In the genomic region with DNA sequence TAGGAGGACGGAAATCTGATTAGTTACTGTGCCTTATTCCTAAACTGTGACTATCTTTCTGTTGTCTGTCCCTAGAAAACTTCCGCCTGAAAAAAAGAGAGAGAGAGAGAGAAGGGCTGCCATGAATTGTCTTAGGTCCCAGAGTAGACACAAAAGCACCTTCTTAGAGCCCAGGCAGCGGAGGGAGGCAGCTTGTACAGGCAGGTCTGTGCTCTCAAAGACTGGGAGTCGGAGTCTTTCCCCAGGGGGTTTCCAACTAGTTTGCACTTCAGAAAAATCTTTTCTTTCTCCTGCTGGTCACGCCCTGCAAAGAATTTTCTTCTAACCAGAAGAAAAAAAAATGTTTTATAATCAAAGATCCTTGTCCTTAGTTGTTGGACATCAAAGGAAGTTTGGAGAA, we compare ENCODE assay signal across 25 mouse cellular contexts. TPM values are rescaled to one million over a fixed set of nuclear protein-coding genes. Genes with fewer than 3 reads are reported as not detected.
DNase-seq lines count a peak whose midpoint lies in the region; ATAC-seq and TF ChIP-seq lines count a peak whose summit lies in the region.
"Had no signal": no experiment of that assay in that cellular context is flagged by ENCODE, and none has a peak within 500 bp of the region (broad histone marks: within the 10 kb centered on the region; RNA-seq: fewer than 3 reads in every experiment).

No protein-coding gene starts in this region.

- TF ChIP-seq RAD21 in CH12.LX (IDR thresholded peaks at IDR 0.05; ENCODE audit: low read depth, low read length), result no peak

- 55% methylated on average over 5 of the region's 5 CpGs for WGBS in stomach, embryonic 15.5 days
- WGBS in neural tube, embryonic 15.5 days, result 51% methylated on average over 5 of the region's 5 CpGs

- dilution Hi-C loops in CH12.LX (cut with MboI; ENCODE audit: extremely low pct_ligation_motif_present, extremely low pct_unique_long_range_greater_than_20kb, low sequenced_read_pairs), result no loop called here

- H3K4me2 ChIP-seq in CH12.LX (ENCODE audit: insufficient read depth, low read depth, poor library complexity, severe bottlenecking), result peak overlapping the region; percentile 91
- no peak overlapping the region for H3K4me2 ChIP-seq in stomach, embryonic 15.5 days
- H3K4me2 ChIP-seq in neural tube, embryonic 15.5 days, result no peak overlapping the region
- H3K4me2 ChIP-seq: forebrain, embryonic 15.5 days; heart, embryonic 13.5 days; hindbrain, embryonic 13.5 days; liver, embryonic 13.5 days; midbrain, embryonic 11.5 days had no signal

- no peaks in the 10 kb centered on the region for H3K27me3 ChIP-seq in CH12.LX (replicated peaks)
- H3K27me3 ChIP-seq in stomach, embryonic 15.5 days (replicated peaks), result no peaks in the 10 kb centered on the region
- no peaks in the 10 kb centered on the region for H3K27me3 ChIP-seq in neural tube, embryonic 15.5 days (replicated peaks)
- H3K27me3 ChIP-seq: forebrain, embryonic 15.5 days; liver, embryonic 13.5 days had no signal

- no peak for ATAC-seq in stomach, embryonic 15.5 days (ENCODE audit: insufficient read depth, low FRiP score, low read depth)
- no peak for ATAC-seq in neural tube, embryonic 15.5 days (ENCODE audit: low FRiP score)
- ATAC-seq: forebrain, embryonic 15.5 days had no signal

- peaks cover 89% of the 10 kb centered on the region for H3K79me2 ChIP-seq in CH12.LX (replicated peaks; ENCODE audit: control insufficient read depth, extremely low read depth, insufficient read depth, poor library complexity, severe bottlenecking)

- peak; percentile 48; the same call in 1 of the 2 replicates for TF ChIP-seq POLR2A in CH12.LX (IDR thresholded peaks at IDR 0.05; ENCODE audit: low read depth, low read length)

- peak overlapping the region in 2 of 3 experiments; percentile 23 to 26 for H3K4me3 ChIP-seq in CH12.LX (replicated peaks in 1 of 3; ENCODE audit: low read depth in 2 of 3, low read length in 2 of 3, poor library complexity in 1 of 3)
- no peak overlapping the region for H3K4me3 ChIP-seq in stomach, embryonic 15.5 days (replicated peaks)
- H3K4me3 ChIP-seq in neural tube, embryonic 15.5 days (replicated peaks), result no peak overlapping the region
- H3K4me3 ChIP-seq: forebrain, embryonic 15.5 days; heart, adult 2 months; heart, embryonic 13.5 days; hindbrain, embryonic 13.5 days; left cerebral cortex, adult 2 months; liver, embryonic 13.5 days had no signal

- TF ChIP-seq EP300 in CH12.LX (IDR thresholded peaks at IDR 0.05; ENCODE audit: low read length), result peak; percentile 56

- peak; percentile 60 for DNase-seq in heart, adult 11 months
- DNase-seq in heart, adult 18-20 months, result no peak
- DNase-seq in CH12.LX (ENCODE audit: extremely low read depth) (no peak), ZHBTc4 (ENCODE audit: low read depth, low spot score) (peak; percentile 72)
- DNase-seq in left cerebral cortex, adult 9 months (ENCODE audit: low spot score in 2 of 2), result no peak
- DNase-seq: adrenal gland, postnatal 10 days; cerebellum, adult 18-20 months; cerebellum, postnatal 14 days; gastrocnemius, postnatal 14 days; heart, adult 2 months; kidney, adult 11 months; kidney, postnatal 4 days; liver, embryonic 13.5 days; lung, postnatal 10 days; right cerebral cortex, postnatal 14 days; spleen, adult 18-20 months; thymus, adult 18-20 months; thymus, postnatal 4 days had no signal

- peak overlapping the region; percentile 88 for H3K27ac ChIP-seq in CH12.LX (ENCODE audit: insufficient read depth, low read depth)
- H3K27ac ChIP-seq in stomach, embryonic 15.5 days, result peak overlapping the region; percentile 46
- H3K27ac ChIP-seq in neural tube, embryonic 15.5 days (replicated peaks), result no peak overlapping the region
- H3K27ac ChIP-seq: forebrain, embryonic 15.5 days; heart, adult 2 months; heart, embryonic 13.5 days; hindbrain, embryonic 13.5 days; left cerebral cortex, adult 2 months; liver, embryonic 13.5 days had no signal

- peaks cover 11 to 69% of the 10 kb centered on the region in 2 experiments; a peak in 3 of 4 replicates for H3K4me1 ChIP-seq in CH12.LX (ENCODE audit: control insufficient read depth in 1 of 2, insufficient read depth in 2 of 2)
- no peaks in the 10 kb centered on the region; the same call in 1 of the 2 replicates for H3K4me1 ChIP-seq in stomach, embryonic 15.5 days
- H3K4me1 ChIP-seq in neural tube, embryonic 15.5 days, result no peaks in the 10 kb centered on the region
- H3K4me1 ChIP-seq: forebrain, embryonic 15.5 days; hindbrain, embryonic 13.5 days had no signal

- H3K9me3 ChIP-seq in CH12.LX (replicated peaks; ENCODE audit: low read length), result peaks cover 2% of the 10 kb centered on the region
- H3K9me3 ChIP-seq in stomach, embryonic 15.5 days, result no peaks in the 10 kb centered on the region
- no peaks in the 10 kb centered on the region for H3K9me3 ChIP-seq in neural tube, embryonic 15.5 days (replicated peaks)
- H3K9me3 ChIP-seq: forebrain, embryonic 15.5 days; heart, embryonic 13.5 days; hindbrain, embryonic 13.5 days; liver, embryonic 13.5 days had no signal

- in situ Hi-C loops in CH12.LX (cut with MboI; ENCODE audit: low pct_ligation_motif_present, low pct_unique_long_range_greater_than_20kb, low sequenced_read_pairs), result no loop called here

- TF ChIP-seq CTCF in CH12.LX (conservative IDR thresholded peaks at IDR 0.05 in 1 of 2, IDR thresholded peaks at IDR 0.05 in 1 of 2; ENCODE audit: low read depth in 2 of 2, low read length in 2 of 2), result no peak

- peak overlapping the region; percentile 84 for H3K9ac ChIP-seq in CH12.LX (ENCODE audit: insufficient read depth, low read depth)
- no peak overlapping the region for H3K9ac ChIP-seq in stomach, embryonic 15.5 days
- H3K9ac ChIP-seq in neural tube, embryonic 15.5 days (replicated peaks), result no peak overlapping the region
- H3K9ac ChIP-seq: forebrain, embryonic 15.5 days; heart, embryonic 13.5 days; hindbrain, embryonic 13.5 days; liver, embryonic 13.5 days had no signal

- peaks cover 9 to 56% of the 10 kb centered on the region in 2 experiments for H3K36me3 ChIP-seq in CH12.LX (replicated peaks in 1 of 2; ENCODE audit: control insufficient read depth in 1 of 2, insufficient read depth in 1 of 2, low read length in 1 of 2)
- H3K36me3 ChIP-seq in stomach, embryonic 15.5 days, result no peaks in the 10 kb centered on the region
- no peaks in the 10 kb centered on the region for H3K36me3 ChIP-seq in neural tube, embryonic 15.5 days
- H3K36me3 ChIP-seq: forebrain, embryonic 15.5 days; heart, embryonic 13.5 days; hindbrain, embryonic 13.5 days had no signal

TF ChIP-seq in CH12.LX, 34 proteins besides CTCF, POLR2A, EP300 and RAD21 (continues in another document):
- no peak for TF ChIP-seq RCOR1 (conservative IDR thresholded peaks at IDR 0.05; ENCODE audit: low read depth, low read length)
- no peak for TF ChIP-seq NELFE (IDR thresholded peaks at IDR 0.05; ENCODE audit: low read depth, low read length)
- 0 out of 2 replicates have a peak, but pooled peaks have one; percentile 43 for TF ChIP-seq ETS1 (conservative IDR thresholded peaks at IDR 0.05; ENCODE audit: low read depth, low read length)
- no peak for TF ChIP-seq JUN (IDR thresholded peaks at IDR 0.05; ENCODE audit: insufficient read depth, low read depth, low read length)
- TF ChIP-seq USF1 (IDR thresholded peaks at IDR 0.05; ENCODE audit: low read depth, low read length), result no peak
- no peak for TF ChIP-seq E2F4 (IDR thresholded peaks at IDR 0.05; ENCODE audit: insufficient replicate concordance, low read depth, low read length)
- TF ChIP-seq MEF2A (IDR thresholded peaks at IDR 0.05; ENCODE audit: borderline replicate concordance, low read depth, low read length), result peak; percentile 57; the same call in 1 of the 2 replicates
- no peak; the same call in 1 of the 2 replicates for TF ChIP-seq BHLHE40 (IDR thresholded peaks at IDR 0.05; ENCODE audit: low read depth, low read length)
- TF ChIP-seq ELF1 (IDR thresholded peaks at IDR 0.05; ENCODE audit: low read depth, low read length), result no peak; the same call in 1 of the 2 replicates
- peak; percentile 60; the same call in 1 of the 2 replicates for TF ChIP-seq ZNF384 (IDR thresholded peaks at IDR 0.05; ENCODE audit: low read depth, low read length)
- TF ChIP-seq MAFK (IDR thresholded peaks at IDR 0.05; ENCODE audit: insufficient replicate concordance, low read length), result no peak
- TF ChIP-seq CHD2 (IDR thresholded peaks at IDR 0.05; ENCODE audit: low read length), result no peak
- no peak for TF ChIP-seq MYC (IDR thresholded peaks at IDR 0.05; ENCODE audit: low read depth, low read length)
- TF ChIP-seq NRF1 (IDR thresholded peaks at IDR 0.05; ENCODE audit: low read depth, low read length), result no peak
- no peak for TF ChIP-seq ZMIZ1 (IDR thresholded peaks at IDR 0.05; ENCODE audit: low read depth, low read length)
- no peak for TF ChIP-seq PAX5 (IDR thresholded peaks at IDR 0.05; ENCODE audit: low read length)
- TF ChIP-seq UBTF (IDR thresholded peaks at IDR 0.05; ENCODE audit: low read depth, low read length), result peak; percentile 85; the same call in 1 of the 2 replicates
- TF ChIP-seq USF2 (conservative IDR thresholded peaks at IDR 0.05; ENCODE audit: low read depth, low read length), result no peak
- peak; percentile 54; the same call in 1 of the 2 replicates for TF ChIP-seq MXI1 (IDR thresholded peaks at IDR 0.05; ENCODE audit: low read depth, low read length)
- peak; percentile 80; the same call in 1 of the 2 replicates for TF ChIP-seq SIN3A (IDR thresholded peaks at IDR 0.05; ENCODE audit: low read length)
- TF ChIP-seq MAZ (IDR thresholded peaks at IDR 0.05; ENCODE audit: low read depth, low read length), result no peak
- TF ChIP-seq POLR2AphosphoS2 (IDR thresholded peaks at IDR 0.05; ENCODE audit: low read depth, low read length), result no peak
- TF ChIP-seq IRF4 (IDR thresholded peaks at IDR 0.05; ENCODE audit: low read depth, low read length), result peak; percentile 87
- 0 out of 2 replicates have a peak, but pooled peaks have one; percentile 15 for TF ChIP-seq HCFC1 (IDR thresholded peaks at IDR 0.05; ENCODE audit: low read depth, low read length)

RNA-seq across cellular contexts. Expression of a gene that starts 15.2 kb away (rescaled TPM):
- total RNA-seq in heart, adult 18-20 months (2021), result under 1 TPM; 0.10 to 0.67 TPM
- total RNA-seq in CH12.LX (2012; rRNA removed) (23.8 and 27.7 TPM in 2 replicates), CH12.LX (2014; rRNA removed) (10.7 and 12.2 TPM in 2 replicates)
- 26.3 and 27.8 TPM in 2 replicates for polyA plus RNA-seq in CH12.LX (2012; ENCODE audit: insufficient read length, low read depth)
- polyA plus RNA-seq in stomach, embryonic 15.5 days (2015; fragmentation: Nextera tagmentation; extraction: Ambion mirVana), result 14.0 and 14.5 TPM in 2 replicates
- polyA plus RNA-seq in neural tube, embryonic 15.5 days (2015; fragmentation: Nextera tagmentation; extraction: Ambion mirVana), result 0.54 and 2.6 TPM in 2 replicates

RNA-seq across cellular contexts. Expression of a gene that starts 59.6 kb away (rescaled TPM):
- total RNA-seq in heart, adult 18-20 months (2021), result 10 to 100 TPM; 42.8 to 46.1 TPM
- 241 and 287 TPM in 2 replicates for total RNA-seq in CH12.LX (2012; rRNA removed)
- 251 and 256 TPM in 2 replicates for total RNA-seq in CH12.LX (2014; rRNA removed)
- 220 and 229 TPM in 2 replicates for polyA plus RNA-seq in CH12.LX (2012; ENCODE audit: insufficient read length, low read depth)
- 118 and 127 TPM in 2 replicates for polyA plus RNA-seq in stomach, embryonic 15.5 days (2015; fragmentation: Nextera tagmentation; extraction: Ambion mirVana)
- polyA plus RNA-seq in neural tube, embryonic 15.5 days (2015; fragmentation: Nextera tagmentation; extraction: Ambion mirVana), result 129 and 144 TPM in 2 replicates

Comparison
In these comparisons a context has a peak if more than half of its experiments do, and no peak if none do; other contexts are left out.
1. DNase-seq: peak in heart, adult 11 months (single experiment) and ZHBTc4 (single experiment); none in heart, adult 18-20 months (0 of 2), CH12.LX (single experiment) and left cerebral cortex, adult 9 months (0 of 2).
2. H3K4me3 ChIP-seq: peak in CH12.LX (2 of 3); none in stomach, embryonic 15.5 days (single experiment) and neural tube, embryonic 15.5 days (single experiment).